Mouse (Mus musculus) testis, adult 2 months (tissue): Measurements from ENCODE around the gene Tubb5.

ENCODE experiments used
- CTCF ChIP-seq: fragments of 200-500 bp; IDR thresholded peaks from 2 replicates; pipeline ENCODE4 v1.5.1; 2012; ENCODE audit warnings: low read depth, mild to moderate bottlenecking, inconsistent platforms, low read length, moderate library complexity; ENCODE audit not compliant: control insufficient read depth, insufficient read depth, insufficient replicate concordance
- POLR2A ChIP-seq: fragments of 200-500 bp; IDR thresholded peaks from 2 replicates; pipeline ENCODE4 v1.6.1; 2012; ENCODE audit warnings: low read depth, mild to moderate bottlenecking, inconsistent platforms, low read length, moderate library complexity; ENCODE audit not compliant: control insufficient read depth

DNA sequence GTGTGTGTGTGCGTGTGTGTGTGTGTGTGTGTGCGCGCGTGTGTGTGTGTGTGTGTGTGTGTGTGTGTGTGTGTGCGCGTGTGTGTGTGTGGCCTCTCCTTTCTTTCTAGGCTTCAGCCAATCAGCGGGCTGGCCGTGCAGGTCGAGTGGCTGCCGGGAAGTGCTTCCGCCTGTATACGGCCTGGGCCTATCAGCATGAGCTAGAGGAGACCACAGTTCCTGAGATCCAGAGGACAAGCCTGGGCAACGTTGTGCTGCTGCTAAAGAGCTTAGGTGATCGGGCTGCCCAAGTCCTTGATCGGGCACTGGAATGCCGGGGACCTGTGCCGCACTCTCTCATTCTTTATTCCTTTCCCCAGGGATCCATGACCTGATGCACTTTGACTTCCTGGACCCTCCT, 49.6 kb upstream of the Tubb5 start:
- TF ChIP-seq CTCF (no peak), POLR2A (no peak)
